Mouse (Mus musculus) adrenal gland, postnatal 4 days (tissue): ENCODE measurements around the gene Ak4. TPM values are rescaled to one million over a fixed set of nuclear protein-coding genes. Genes with fewer than 3 reads are reported as not detected.
"Not testable (repeated sequence)": the region's sequence is repeated elsewhere in the genome, so short reads cannot be mapped to it uniquely, and the experiment has no call there.

Experiments
- DNase-seq, 2 experiments: peaks; one replicate each; pipeline ENCODE4 v3.0.0; 2021 to 2022; ENCODE audit warnings: low spot score in 2 of 2, mixed read lengths in 2 of 2
- long read RNA-seq, 2 experiments: library from polyadenylated mRNA; stranded (forward); transcript quantifications; one replicate each; pipeline ENCODE4 v2.0.0; 2021
- total RNA-seq, 2 experiments: library from RNA; stranded (reverse); gene quantifications; 2 replicates each; pipeline ENCODE4 v1.2.3; 2021

Gene Ak4
- total RNA-seq, result 10 to 100 TPM in 1 of 2 experiments, 1 to 10 TPM in 1; 7.1 to 12.2 TPM
- long read RNA-seq, experiment 1, partial matches to known transcripts, result 0 of 3 reads
- long read RNA-seq, experiment 1, other reads (novel, unspliced or antisense), result 3 of 3 reads
- long read RNA-seq, experiment 2, partial matches to known transcripts, result 4 of 5 reads
- long read RNA-seq, experiment 2, other reads (novel, unspliced or antisense), result 1 of 5 reads

DNA sequence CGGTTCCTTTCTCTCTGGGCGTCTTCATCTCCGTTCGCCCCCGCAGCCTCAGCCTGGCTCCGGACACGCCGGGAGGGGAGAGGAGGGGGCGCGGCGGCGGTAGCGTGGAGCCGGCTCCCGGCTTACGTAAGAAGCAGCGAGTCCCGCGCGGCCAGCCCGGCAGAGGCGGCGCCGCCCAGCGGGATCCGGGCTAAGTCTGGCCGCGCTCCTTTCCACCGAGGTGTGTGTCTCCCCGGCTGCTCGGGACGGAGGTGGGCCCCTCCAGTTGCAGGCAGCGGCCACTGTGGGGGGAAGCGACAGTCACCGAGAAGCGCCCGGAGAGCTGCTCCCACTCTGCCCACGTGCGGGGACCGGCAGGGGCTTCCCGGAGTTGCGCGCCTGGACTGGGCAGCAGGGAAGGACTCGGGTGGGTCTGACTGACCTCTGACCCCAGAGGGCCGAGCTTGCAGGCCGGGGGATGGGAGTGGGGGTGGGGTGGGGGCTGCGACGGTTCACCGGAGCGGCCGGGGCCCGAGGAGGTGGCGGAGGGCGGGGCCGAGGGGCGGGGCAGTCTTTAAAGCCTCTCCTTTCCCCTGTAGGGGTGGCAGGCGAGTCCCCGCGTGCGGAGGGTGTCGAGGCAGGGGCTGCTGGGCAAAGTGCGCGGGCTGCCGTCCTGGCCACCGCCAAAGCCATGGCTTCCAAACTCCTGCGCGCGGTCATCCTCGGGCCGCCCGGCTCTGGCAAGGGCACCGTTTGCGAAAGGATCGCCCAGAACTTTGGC is at the start of gene Ak4:
Ak4 (plus strand) TSS at position 127 of the 760 bp plus-strand sequence.
- peak; percentile 7 to 8 for DNase-seq

DNA sequence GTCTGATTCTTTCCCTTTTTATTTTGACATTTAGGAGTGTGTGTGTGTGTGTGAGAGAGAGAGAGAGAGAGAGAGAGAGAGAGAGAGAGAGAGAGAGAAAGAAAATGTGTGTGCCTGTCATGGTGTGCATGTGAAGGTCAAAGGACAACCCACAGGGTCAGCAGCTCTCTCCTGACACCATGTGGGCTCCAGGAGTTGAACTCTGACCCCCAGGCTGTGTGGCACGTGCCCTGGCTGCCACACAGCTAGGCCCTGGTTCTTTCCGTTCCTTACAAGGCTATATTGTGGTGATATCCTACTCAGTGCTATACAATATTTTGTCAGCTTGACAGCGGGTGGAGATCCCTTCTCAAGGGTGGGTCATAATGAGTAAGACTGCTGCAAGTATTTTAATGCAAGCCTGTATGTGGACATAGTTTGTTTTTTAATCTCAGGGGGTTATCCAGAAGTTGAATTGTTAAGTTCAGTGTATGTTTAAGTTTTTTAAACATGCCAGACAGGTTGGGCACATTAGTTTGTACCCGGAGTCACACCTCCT is 49.3 kb upstream of the Ak4 start:
- no peak for DNase-seq

- DNase-seq, result no peak
Measured at GRCm38 (mm10) chr4:101372283-101372682, 46.8 kb upstream of the Ak4 start.

DNA sequence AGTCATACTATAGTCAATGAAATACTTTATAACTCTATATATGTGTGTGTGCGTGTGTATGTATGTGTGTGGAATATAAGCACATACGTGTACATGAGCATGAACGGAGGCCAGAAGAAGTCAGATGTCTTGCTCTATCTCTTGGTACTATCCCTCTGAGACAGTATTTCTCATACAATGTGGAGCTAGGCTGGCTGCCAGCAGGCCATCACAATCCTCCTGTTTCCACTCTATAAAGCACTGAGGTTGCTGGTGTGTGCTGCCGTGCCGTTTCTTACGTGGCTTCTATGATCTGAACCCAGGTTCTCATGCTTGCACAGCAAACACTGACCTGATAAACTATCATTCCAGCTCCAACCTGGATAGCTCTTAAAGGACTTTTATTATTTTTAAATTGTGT is 46.3 kb upstream of the Ak4 start:
- DNase-seq, result no peak

DNA sequence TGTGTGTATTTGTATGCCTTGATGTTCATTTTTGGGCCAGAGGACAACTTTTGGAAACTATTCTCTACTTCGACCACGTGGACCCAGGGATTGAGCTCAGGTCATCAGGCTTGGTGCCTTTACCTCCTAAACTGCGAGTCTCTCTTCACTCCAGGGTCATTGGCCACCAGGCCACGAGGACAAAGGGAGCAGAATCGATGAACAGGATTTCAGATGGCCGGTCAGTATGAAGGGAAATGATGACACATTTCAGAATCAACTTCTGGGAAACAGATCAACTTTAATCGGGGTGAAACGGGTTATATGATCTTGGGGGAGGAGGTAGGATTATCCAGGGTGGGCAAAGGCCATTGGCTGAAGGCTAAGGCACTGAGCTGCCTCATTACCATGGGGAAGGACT is 45.0 kb upstream of the Ak4 start:
- no peak for DNase-seq

DNA sequence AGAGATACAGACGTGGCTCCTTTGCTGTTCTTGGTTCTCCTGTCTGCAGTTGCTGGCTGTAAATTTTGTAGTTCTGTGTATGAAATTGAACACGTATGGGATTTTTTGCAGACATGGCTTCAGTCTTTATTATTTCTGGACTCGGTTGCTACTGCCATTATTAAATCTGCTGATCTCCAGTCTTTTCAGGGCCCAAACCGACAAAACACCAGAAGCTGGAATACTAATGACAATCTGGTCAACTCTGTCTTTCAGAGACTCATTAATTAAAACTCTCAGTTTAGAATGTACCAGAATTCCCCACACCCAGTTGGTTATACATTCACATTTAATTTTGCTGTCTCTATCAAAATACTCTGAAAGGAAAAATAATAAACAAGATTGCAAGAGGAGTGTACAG is 42.2 kb upstream of the Ak4 start:
- no peak for DNase-seq

DNA sequence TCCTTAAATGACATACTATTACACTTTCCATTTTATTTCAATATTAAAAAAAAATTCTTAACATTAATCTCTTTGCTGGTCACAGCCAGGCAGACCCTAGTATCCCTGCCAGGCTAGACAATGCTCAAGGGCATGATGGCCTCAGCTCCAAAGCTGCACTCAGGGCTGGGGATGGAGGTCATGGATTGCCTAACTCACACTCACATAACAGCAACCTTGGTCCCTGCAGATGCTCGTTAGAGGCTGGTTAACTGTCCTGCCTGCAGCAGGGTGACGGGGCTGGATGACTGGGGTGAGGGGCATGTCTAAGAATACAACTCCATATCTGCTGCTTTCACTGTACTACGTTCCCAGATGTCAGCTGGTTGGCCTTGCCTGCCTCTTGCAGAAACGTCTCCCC is 40.8 kb upstream of the Ak4 start:
- DNase-seq, result peak in 1 of 2 experiments; percentile 30

DNA sequence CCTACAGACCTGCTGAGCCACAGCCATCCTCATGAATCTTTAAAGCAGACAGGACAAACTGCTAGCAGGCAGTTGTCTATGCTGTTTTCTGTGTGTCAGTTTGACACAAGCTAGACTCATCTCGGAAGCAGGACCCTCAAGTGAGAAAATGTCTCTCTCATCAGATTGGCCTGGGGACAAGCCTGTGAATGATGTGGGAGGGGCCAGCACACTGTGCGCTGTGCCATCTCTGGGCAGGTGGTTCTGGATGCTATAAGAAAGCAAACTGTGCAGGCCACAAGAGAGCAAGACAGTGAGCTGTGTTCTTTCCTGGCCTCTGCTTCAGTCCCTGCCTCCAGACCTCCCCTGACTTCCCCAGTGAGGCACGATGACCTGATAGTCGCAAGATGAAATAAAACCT is 40.3 kb upstream of the Ak4 start:
- DNase-seq, result no peak

DNA sequence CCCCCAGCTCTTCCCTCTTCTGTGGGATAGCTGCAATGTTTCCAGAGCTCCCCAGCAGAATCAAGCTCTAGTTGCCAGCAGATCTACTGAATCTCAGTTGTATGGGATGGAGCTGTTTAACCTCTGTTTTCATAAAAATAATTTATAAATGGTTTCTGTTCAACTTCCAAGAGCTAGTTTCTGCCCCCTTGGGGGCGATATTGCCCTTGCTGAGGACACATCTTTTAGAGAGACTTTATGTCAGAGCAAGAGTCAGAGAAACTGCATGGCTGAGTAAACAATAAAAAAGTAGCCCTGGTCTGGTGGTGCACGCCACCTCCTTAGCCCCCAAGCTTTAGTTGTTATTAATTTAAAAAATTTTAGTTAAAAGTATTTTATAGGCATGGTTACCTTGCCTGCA is 34.1 kb upstream of the Ak4 start:
- DNase-seq, result no peak

DNA sequence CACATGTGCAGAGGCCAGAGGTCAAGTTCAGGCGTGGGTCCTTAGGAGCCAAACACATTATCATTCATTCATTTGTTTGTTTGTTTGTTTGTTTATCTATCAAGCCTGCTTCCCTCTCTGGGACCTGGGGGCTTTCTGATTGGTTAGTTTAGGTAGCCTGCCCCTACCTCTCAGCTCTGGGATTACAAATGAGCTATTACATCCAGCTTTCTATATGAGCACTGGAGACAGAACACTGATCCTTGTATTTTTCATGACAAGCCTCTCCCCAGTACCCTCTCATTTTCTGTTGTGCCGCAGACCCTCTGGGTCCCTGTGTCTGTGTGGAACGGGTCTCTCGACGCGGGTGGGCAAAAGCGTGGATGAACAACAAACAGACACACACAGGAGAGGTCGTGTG is 30.8 kb upstream of the Ak4 start:
- no peak for DNase-seq

GRCm38 (mm10) chr4:101388656-101389055 is 30.4 kb upstream of the Ak4 start:
- not testable (repeated sequence) for DNase-seq

DNA sequence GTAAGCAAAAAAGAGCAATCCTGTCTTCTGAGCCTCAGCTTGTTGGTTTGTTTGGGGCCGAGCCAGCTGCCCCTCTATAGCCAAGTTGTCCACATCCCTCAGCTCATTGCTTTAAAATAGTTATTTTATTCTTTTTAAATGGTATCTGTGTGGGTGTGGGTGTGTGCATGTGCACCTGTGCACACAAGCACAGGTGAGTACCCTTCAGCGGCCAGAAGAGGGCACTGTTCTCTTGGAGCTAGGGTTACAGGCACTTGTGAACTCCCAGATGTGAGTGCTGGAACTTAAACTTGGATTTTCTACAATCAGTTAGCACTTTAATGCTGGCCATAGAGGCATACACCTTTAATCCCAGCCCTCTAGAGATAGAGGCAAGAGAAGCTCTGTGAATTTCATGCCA is 26.8 kb upstream of the Ak4 start:
- peak in 1 of 2 experiments; percentile 11 for DNase-seq

- DNase-seq, result no peak
Measured at GRCm38 (mm10) chr4:101393292-101393711, 25.8 kb upstream of the Ak4 start.

DNA sequence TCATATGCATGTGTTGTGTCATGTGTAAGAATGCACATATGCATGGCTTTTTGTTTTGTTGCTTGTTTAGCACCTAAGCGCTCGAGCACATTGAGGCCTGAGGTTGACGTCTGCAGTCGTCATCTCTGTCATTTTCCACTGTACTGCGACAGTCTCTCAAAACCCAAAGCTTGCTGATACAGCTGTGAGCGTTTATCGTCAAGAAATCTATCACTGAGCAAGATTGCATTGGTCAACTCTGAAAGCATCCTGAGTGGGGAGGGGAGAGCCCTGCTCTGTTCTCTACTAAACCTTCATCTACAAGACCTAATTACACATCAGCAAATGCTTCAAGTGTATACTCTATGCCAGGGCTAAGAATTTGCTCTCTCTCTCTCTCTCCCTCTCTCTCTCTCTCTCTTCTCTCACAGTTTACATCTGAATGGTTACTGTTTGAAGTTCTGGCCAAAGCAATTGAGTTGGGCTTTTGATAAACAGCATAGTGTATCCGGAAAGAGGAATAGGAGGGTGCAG is 24.0 kb upstream of the Ak4 start:
- DNase-seq, result no peak

GRCm38 (mm10) chr4:101400025-101400594 is 19.0 kb upstream of the Ak4 start:
- DNase-seq, result no peak

- DNase-seq, result no peak
Measured at GRCm38 (mm10) chr4:101401945-101402344, 17.1 kb upstream of the Ak4 start.

- no peak for DNase-seq
Measured at GRCm38 (mm10) chr4:101404863-101405262, 14.2 kb upstream of the Ak4 start.

- no peak for DNase-seq
Measured at GRCm38 (mm10) chr4:101406411-101407196, 12.5 kb upstream of the Ak4 start.

GRCm38 (mm10) chr4:101416966-101417365 is 2.1 kb upstream of the Ak4 start:
- DNase-seq, result no peak

GRCm38 (mm10) chr4:101419911-101420880 is 1.1 kb downstream of the Ak4 start:
- DNase-seq, result no peak
